Mouse (Mus musculus) inflammation-experienced regulatory T-cells, adult 6 months (primary cell): ENCODE results near the gene 4430402I18Rik. TPM values are rescaled to one million over a fixed set of nuclear protein-coding genes. Genes with fewer than 3 reads are reported as not detected.

ENCODE experiments used
- ATAC-seq: one replicate; pipeline ENCODE4 v1.8.0; 2017
- polyA plus RNA-seq, 3 experiments: library from polyadenylated mRNA; unstranded; fragments of 100-300 nt; shearing (Covaris generic); gene quantifications; one replicate each; pipeline ENCODE4 v1.2.1; 2017

The 4430402I18Rik gene
- polyA plus RNA-seq, 3 experiments from 2014 or later, result not detected

- ATAC-seq, result no peak
Measured at GRCm38 (mm10) chr19:28964552-28964903, 3.1 kb downstream of the 4430402I18Rik start.

GRCm38 (mm10) chr19:28963842-28964551 is 3.6 kb downstream of the 4430402I18Rik start, which contains the start of gene Plpp6:
TSS of gene Plpp6 (plus strand) at chr19:28963953.
- peak; percentile 92 for ATAC-seq

DNA sequence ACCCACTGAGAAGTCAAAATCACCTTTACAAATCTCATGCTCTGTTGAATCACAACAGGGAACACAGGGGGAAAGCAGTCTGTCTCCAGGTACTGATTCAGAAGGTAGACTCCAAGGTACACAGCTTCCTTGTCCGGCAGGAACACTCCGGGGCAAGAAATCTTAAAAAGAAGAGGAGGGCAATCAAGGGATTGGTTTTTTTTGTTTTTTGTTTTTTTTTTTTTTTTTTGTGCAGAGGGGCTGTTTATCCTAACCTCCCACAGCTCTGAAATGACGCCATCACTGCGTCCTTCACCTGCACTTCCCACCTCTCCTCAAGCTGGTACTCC is 4.1 kb downstream of the 4430402I18Rik start:
- ATAC-seq, result no peak

- no peak for ATAC-seq
Measured at GRCm38 (mm10) chr19:28963113-28963512, 4.5 kb downstream of the 4430402I18Rik start.

GRCm38 (mm10) chr19:28951251-28951650 is 16.3 kb downstream of the 4430402I18Rik start:
- ATAC-seq, result no peak

DNA sequence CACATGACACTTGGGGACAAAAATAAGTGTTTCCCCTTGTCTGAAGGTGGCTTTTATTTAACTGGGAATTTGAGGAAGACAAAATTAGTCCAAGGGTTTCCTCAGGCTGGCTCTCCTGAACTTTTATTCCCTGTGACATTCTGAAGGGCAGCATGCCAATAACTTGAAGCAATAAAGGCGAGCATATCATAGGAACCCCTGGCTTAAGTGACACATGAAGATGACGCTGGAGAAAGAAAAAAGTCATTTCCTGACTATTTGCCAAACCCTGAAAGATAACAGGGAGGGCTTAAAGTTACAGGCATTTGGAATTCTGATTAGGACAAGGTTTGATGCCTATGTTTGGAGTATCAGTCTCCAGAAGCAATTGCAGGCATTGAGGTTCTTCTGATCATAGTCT is 20.3 kb downstream of the 4430402I18Rik start:
- no peak for ATAC-seq

DNA sequence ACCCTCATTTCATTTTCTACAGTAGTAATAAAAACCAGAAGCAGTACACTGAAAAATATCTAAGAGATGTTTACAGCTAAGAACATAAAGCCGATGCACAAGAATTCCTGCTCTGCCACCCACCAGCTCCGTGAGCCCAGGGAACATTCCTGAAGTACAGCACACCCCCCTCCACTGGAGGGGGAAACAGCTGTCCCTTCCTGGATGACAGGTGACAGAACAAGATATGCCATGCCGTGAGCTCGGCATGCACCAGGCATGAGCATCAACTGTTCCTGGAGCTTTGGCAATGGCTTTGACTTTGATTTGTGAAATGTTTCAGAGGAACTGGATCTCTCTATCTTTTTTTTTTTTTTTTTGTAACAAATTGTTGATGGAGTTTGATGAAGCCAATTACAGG is 20.8 kb downstream of the 4430402I18Rik start:
- ATAC-seq, result no peak

DNA sequence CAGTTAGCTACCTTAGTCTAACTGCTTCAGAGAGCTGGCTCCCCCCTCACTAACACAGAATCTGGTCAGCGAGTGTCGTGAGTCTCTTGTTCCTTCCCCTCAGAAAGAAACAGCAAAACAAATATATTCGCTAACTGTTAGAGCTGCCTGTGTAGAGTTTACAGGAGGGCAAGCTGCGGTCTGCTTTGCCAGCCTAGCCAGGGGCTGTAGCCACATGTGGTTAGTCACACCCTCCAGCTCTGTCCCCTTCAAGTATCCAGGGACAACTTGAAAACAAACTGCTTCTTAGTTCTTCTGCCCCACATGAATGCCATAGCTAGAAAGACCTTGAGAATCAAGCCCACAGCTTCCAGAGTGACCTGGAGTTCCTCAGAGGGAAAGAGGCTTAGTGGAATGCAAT is 26.3 kb downstream of the 4430402I18Rik start:
- ATAC-seq, result no peak

GRCm38 (mm10) chr19:28940135-28940874 is 27.3 kb downstream of the 4430402I18Rik start:
- ATAC-seq, result no peak

DNA sequence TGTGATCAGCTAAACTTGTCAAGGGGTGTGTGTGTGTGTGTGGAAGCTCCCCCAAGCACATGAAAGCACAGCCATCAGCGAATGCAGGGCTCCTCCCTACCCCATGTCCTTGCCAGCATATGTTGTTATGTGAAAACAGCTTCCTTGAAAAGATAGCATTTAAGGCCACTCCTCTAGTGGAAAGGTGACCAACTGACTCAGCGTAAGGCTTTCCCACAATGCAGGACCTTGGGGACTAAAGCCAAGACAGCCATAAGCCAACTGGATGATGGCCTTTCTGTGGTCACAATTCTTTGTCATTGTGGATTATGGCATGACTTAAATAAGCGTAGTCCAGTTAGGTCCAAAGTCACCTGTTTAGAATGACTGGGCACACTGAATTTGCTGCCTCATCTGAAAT is 32.7 kb downstream of the 4430402I18Rik start:
- no peak for ATAC-seq

DNA sequence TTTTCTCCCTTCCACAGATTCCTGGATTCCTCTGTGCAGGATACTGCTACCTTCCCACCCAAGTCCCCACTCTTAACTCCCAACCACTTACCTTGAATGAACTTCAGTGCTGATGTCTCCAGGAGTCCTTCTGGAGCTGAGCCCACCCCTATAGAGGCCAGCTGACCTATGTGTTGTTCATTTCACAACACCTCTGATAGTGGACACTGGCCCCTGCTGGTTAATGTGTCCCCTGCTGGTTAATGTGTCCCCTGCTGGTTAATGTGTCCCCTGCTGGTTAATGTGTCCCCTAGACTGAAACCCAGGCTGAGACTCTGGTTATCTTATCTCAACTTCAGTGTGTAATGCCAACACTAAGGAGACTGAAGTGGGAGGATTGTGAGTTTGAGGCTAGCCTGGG is 38.6 kb downstream of the 4430402I18Rik start:
- ATAC-seq, result no peak

- ATAC-seq, result no peak
Measured at GRCm38 (mm10) chr19:28927396-28927795, 40.2 kb downstream of the 4430402I18Rik start.

GRCm38 (mm10) chr19:28926366-28926765 is 41.2 kb downstream of the 4430402I18Rik start:
- ATAC-seq, result no peak

DNA sequence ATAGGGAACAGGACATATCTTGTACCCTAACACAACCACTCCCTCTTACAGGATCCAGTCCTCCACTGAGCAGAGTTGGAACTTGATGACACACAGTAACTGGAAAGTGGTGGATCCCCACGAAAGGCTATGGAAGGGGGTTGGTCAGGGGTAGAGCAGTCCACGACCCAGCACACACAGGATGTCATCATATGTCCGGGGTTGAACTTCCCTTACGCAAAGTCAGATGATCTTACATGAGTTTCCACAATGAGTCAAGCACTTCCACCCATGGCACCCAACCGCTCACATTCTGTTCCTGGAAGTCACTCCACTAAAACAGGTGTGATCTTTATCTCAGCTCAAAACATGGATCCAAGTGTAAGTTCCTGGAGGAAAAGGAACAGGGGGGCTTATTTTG is 49.8 kb downstream of the 4430402I18Rik start:
- ATAC-seq, result no peak

DNA sequence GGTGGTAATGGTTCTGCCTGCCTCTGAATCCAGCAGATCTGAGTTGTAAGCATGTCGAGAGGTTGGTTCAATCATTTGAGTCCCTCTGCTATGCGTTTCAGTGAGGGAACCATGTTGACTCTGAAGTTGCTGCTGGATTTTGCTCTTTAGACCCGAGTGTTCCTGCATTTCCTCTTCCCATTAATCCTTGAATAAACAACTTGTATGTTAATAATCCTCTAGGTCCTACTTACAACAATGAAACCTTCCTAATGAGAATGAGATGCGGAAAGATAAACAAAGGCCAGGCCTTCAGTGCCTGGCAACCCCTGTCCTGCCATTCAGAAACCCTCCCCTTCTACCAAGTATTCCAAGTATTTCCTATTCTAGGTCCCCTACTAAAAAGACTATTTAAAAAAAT is 51.1 kb downstream of the 4430402I18Rik start:
- ATAC-seq, result no peak

- no peak for ATAC-seq
Measured at GRCm38 (mm10) chr19:28915602-28916250, 51.9 kb downstream of the 4430402I18Rik start.

- no peak for ATAC-seq
Measured at GRCm38 (mm10) chr19:28914598-28914997, 53.0 kb downstream of the 4430402I18Rik start.

DNA sequence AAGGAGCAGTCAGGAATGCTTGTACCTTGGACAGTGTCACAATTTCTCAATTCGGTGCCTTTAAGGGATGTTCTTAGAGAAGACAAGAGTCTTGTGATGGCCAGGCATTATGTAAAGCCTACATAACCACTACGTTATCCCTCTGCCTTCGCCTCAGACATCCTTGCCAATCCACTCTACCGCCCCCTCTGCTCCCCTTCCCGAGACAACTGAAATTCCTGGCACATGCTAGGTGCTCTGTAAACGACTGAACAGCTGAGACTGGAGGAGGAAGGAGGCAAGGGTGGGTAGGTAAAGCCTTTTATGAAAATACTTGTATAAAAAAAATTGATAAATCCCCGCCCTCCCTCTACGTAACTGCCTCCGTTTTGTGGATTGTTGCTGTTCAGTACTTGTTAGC is 58.9 kb downstream of the 4430402I18Rik start:
- ATAC-seq, result no peak

- ATAC-seq, result no peak
Measured at GRCm38 (mm10) chr19:28908186-28908585, 59.4 kb downstream of the 4430402I18Rik start.

- no peak for ATAC-seq
Measured at GRCm38 (mm10) chr19:28903536-28904119, 64.0 kb downstream of the 4430402I18Rik start.

GRCm38 (mm10) chr19:28902806-28903205 is 64.8 kb downstream of the 4430402I18Rik start:
- ATAC-seq, result no peak

- ATAC-seq, result no peak
Measured at GRCm38 (mm10) chr19:28902111-28902510, 65.5 kb downstream of the 4430402I18Rik start.

DNA sequence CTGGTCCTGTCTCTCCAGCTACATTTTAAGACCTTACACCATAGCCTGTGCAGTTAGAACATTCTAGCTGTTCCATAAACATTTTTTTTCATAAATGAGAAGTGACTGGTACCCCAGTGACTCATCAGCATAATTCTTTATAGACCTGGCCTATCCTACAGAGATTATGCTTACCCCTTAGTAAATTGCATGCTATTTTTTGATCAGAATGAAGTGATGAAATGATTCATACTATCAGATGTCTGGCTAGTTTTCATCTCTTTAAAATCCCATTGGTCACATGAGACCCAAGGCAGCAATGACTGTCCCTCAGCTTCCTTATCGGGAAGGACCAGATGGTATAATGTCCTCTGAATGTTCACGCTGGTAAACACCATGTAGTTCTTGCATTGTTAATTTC is 66.8 kb downstream of the 4430402I18Rik start:
- no peak for ATAC-seq
